Mouse (Mus musculus) lung, adult 10 weeks (tissue): ENCODE measurements around the gene Ccdc106. TPM values are rescaled to one million over a fixed set of nuclear protein-coding genes. Genes with fewer than 3 reads are reported as not detected.

ENCODE experiments used
- polyA plus RNA-seq: library from polyadenylated mRNA; stranded (reverse); fragments of 350-450 nt; fragmentation: Illumina TruSeq; extraction: RNeasy Lipid Tissue Mini Kit (QIAGEN cat#74804); gene quantifications from one replicate; pipeline ENCODE4 v1.2.3, GENCODE M21; 2014; ENCODE audit warnings: low read depth, low replicate concordance; ENCODE audit not compliant: insufficient read depth

The Ccdc106 gene
- not detected for polyA plus RNA-seq

DNA sequence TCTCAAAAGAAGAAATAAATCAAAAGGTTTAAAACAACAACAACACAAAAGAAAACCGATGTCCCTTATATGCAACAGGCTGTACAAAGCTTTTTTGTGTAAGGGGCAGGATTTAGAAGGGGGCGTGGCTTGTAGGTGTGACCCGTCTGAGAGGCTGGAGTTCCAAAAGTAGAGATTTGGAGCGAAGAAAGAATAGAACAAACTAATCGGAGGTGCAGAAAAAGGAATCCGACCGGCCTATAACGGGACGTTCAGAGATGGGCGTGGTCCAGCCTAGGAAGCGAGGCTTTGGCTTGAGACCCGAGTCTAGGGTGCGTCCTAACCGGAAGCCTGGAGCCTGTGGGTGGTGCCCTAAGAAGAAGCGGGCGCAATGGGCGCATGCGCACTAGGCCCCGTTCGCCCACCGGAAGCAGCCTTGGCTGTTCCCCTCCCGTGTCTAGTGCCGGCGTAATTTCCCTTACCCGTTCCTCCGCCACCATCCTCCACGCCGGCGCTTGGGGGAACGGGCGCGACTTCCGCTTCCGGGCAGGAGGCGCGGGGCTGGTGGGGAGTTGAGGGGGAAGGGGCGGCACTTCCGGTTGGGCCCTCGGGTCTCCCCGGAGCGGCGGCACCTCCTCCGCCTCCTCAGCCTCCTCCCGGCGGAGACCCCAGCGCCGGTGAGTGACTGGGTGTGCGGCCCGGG, at the start of gene Ccdc106, which contains the start of gene Zfp865:
Ccdc106 (plus strand) TSS at position 554 of the 682 bp plus-strand sequence.
Zfp865 (plus strand) TSS at position 377 of the 682 bp plus-strand sequence.

GRCm38 (mm10) chr7:4971068-4971467, 49.3 kb upstream of the Ccdc106 start, which contains the start of gene Sbk3:
Sbk3 (minus strand) TSS chr7:4971168.

GRCm38 (mm10) chr7:4996003-4996895, 24.1 kb upstream of the Ccdc106 start, which contains the start of gene Zfp579:
Zfp579 (minus strand) TSS chr7:4996158.

DNA sequence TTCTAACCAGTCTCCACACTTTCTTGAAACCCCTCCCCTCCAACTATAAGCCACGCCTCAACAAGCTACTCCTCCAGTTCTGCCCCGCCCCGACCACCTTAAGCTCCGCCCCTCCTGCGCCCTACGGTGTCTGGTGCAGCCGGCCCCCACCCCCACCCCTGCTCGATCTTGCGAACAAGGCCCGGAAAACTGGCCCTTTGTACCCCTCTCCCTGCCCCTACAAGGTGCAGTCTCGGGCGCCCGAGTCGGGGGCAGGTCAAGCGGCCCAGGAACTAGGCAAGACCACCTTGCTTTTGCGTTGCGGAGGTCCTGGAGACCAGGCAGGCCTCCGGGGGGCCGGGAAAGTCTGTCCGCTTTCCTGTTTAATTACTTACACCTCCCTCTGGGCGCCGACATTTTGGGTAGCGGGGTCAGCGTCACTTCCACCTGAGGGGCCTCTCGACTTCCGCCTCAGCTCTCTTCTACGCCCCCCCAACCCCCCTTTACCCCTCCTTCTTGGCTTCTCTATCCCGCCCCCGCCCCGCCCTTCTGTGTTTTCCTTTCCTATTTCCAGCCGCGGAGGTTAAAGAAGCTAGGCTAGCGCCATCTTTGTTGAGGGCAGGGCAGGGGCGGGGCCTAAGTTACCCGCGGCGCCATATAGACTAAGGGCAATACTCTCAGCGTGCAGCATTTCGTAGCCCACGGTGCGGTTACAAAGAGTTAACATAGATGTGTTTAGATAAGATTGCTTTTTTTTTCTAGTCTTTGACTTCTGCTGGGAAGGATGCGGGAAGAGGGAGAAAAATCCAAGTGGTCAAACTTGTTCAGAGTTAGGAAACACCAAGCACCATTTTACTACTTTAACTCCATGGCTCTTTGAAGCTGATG, 5.9 kb upstream of the Ccdc106 start, which contains the start of the genes Zfp524 and Fiz1:
Zfp524 (plus strand) TSS at position 165 of the 867 bp plus-strand sequence.
Fiz1 (minus strand) TSS at position 447 of the 867 bp plus-strand sequence.

GRCm38 (mm10) chr7:5015118-5016001, 5.0 kb upstream of the Ccdc106 start, which contains the start of gene Gm44973:
Gm44973 (plus strand) TSS chr7:5015496.

DNA sequence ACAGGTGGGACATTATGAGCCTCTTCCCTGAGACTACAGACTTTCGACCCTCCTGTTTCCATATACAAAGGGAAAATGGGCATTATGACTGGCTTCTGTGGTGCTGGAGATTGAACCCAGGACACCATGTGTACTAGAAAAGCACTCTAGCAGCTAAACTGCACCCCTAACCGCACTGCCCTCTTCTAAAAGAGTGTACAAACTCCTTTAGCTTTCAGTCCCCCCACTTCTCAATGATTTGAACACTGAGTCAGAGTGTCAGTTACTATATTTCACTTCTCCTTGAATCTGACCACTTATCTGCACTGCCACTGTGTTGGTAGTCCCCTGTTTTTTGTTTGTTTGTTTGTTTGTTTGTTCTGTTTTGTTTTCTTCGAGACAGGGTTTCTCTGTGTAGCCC, 13.5 kb downstream of the Ccdc106 start, which contains the start of gene 4632433K11Rik:
4632433K11Rik (plus strand) TSS at position 301 of the 400 bp plus-strand sequence.

DNA sequence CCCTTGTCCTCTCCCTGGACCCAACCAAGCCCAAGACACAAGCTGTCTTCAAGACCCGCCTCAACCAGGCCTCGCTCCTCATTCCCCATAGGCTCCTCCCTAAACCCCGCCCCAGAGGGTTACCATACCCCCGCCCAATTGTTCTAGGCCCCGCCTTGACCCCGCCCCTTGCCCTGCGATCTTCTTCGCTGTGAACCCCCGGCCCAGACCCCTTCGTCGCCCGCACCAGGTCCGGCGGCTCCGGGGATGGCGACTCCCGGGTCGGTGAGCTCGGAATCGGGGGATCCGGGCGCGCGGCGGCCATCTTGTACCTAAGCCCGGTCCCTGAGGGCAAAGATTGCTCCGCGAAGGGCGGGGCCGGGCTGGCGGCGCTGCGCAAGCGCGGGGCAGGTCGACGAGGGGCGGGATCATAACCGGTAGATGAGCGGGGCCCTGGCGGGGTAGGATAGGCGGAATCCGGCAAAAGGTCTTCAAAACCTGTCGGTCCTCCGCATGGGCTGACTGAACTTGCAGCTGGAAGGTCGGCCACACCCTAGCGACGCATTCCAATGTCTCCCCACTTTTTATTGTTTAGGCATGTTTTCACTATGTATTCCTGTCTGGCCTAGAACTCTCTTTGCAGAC, 17.9 kb downstream of the Ccdc106 start, which contains the start of gene Zfp784:
Zfp784 (minus strand) TSS at position 338 of the 624 bp plus-strand sequence.

DNA sequence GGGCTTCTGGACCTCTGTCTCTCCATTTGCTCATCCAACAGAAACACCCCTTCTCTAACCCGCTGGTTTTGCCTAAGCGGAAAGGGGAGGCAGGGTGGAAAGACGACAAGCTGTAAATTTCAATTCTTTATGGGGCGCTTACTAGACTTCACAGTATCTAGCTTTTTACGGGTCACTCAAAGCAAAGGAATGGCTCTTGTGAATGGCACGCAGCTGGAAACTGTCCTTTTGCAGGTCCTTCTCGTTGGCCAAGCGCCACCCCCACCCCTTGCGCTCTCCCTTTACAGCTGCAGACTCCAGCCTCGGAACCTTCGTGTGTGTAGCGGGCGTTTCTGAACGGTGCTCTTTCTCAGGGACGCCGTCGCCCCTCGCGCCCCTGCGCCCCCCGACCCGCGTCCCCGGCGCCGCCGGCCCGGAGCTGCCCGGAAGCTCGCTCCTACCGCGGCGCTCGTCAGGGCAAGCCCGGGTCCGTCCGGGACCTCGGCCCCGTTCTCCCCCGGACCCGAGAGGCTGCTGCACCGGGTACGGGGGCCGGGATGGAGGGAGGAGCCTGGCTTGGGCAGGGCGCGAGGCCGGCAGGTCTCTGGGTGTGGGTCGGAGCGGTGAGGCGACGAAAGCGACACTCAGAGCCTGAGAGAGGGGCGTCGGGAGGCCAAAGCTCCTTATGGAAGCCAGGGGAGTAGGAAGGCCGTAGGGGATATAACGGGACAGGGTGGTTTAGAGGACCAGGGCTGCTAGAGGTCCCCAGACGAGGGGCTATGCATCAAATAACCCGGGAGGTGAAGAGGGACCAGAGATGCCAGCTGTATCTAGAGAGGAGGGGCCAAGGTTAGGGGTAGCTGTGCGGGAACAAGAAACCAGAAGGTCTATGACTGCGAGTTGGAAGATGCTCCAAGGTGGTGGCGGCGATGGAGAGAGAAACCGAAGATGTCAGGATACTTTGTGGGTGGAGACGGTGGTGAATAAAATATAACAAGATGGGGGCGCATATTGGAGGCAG, 31.1 kb downstream of the Ccdc106 start, which contains the start of gene Zfp580:
Zfp580 (plus strand) TSS at position 346 of the 1,000 bp plus-strand sequence.

GRCm38 (mm10) chr7:5061774-5062359, 41.5 kb downstream of the Ccdc106 start, which contains the start of gene U2af2:
U2af2 (plus strand) TSS chr7:5062143.

GRCm38 (mm10) chr7:5080010-5080751, 59.8 kb downstream of the Ccdc106 start, which contains the start of gene Epn1:
Epn1 (plus strand) TSS chr7:5080235.

Other genes with a start within 250 kb of the Ccdc106 start
- gene Fam71e2, start 249.3 kb upstream of the Ccdc106 start, polyA plus RNA-seq, result not detected
- 0.53 TPM for gene Il11, start 237.7 kb upstream of the Ccdc106 start, polyA plus RNA-seq
- gene Tmem190, start 237.6 kb upstream of the Ccdc106 start, polyA plus RNA-seq, result not detected
- gene Tmem238, start 230.9 kb upstream of the Ccdc106 start, polyA plus RNA-seq, result 8.3 TPM
- gene Rpl28, start 227.7 kb upstream of the Ccdc106 start, polyA plus RNA-seq, result 809 TPM
- 128 TPM for gene Ube2s, start 208.0 kb upstream of the Ccdc106 start, polyA plus RNA-seq
- gene Shisa7, start 175.9 kb upstream of the Ccdc106 start, polyA plus RNA-seq, result 0.48 TPM
- gene Isoc2b, start 150.3 kb upstream of the Ccdc106 start, polyA plus RNA-seq, result 15.3 TPM
- 15.4 TPM for gene Isoc2a, start 143.4 kb upstream of the Ccdc106 start, polyA plus RNA-seq
- not detected for gene Gm36210, start 114.0 kb upstream of the Ccdc106 start, polyA plus RNA-seq
- 3.6 TPM for gene Zfp628, start 105.3 kb upstream of the Ccdc106 start, polyA plus RNA-seq
- gene Nat14, start 98.5 kb upstream of the Ccdc106 start, polyA plus RNA-seq, result 6.2 TPM
- gene Ssc5d, start 94.8 kb upstream of the Ccdc106 start, polyA plus RNA-seq, result 1.6 TPM
- 3.0 TPM for gene Sbk2, start 56.1 kb upstream of the Ccdc106 start, polyA plus RNA-seq
- 4.7 TPM for gene Sbk3, start 49.4 kb upstream of the Ccdc106 start, polyA plus RNA-seq
- gene Zfp579, start 24.4 kb upstream of the Ccdc106 start, polyA plus RNA-seq, result 23.2 TPM
- gene Zfp524, start 6.1 kb upstream of the Ccdc106 start, polyA plus RNA-seq, result 22.7 TPM
- 14.4 TPM for gene Fiz1, start 5.9 kb upstream of the Ccdc106 start, polyA plus RNA-seq
- gene Gm44973, start 5.1 kb upstream of the Ccdc106 start, polyA plus RNA-seq, result not detected
- gene Zfp865, start 177 bp upstream of the Ccdc106 start, polyA plus RNA-seq, result 8.2 TPM
- gene 4632433K11Rik, start 13.6 kb downstream of the Ccdc106 start, polyA plus RNA-seq, result not detected
- 2.8 TPM for gene Zfp784, start 17.9 kb downstream of the Ccdc106 start, polyA plus RNA-seq
- gene Zfp580, start 31.0 kb downstream of the Ccdc106 start, polyA plus RNA-seq, result 7.2 TPM
- 96.1 TPM for gene U2af2, start 41.6 kb downstream of the Ccdc106 start, polyA plus RNA-seq
- gene Epn1, start 59.7 kb downstream of the Ccdc106 start, polyA plus RNA-seq, result 61.0 TPM
- not detected for gene Rfpl4, start 96.4 kb downstream of the Ccdc106 start, polyA plus RNA-seq
- 0.49 TPM for gene Rasl2-9, start 105.4 kb downstream of the Ccdc106 start, polyA plus RNA-seq
- gene Vmn1r55, start 129.1 kb downstream of the Ccdc106 start, polyA plus RNA-seq, result not detected
- gene Vmn1r56, start 176.2 kb downstream of the Ccdc106 start, polyA plus RNA-seq, result not detected
- gene Vmn1r57, start 197.9 kb downstream of the Ccdc106 start, polyA plus RNA-seq, result not detected